In genomic region chr6:42282865-42283528, GRCm38 (mm10) we compare ENCODE assay signal across 17 mouse cellular contexts. TPM values are rescaled to one million over a fixed set of nuclear protein-coding genes. Genes with fewer than 3 reads are reported as not detected.
DNase-seq lines count a peak whose midpoint lies in the region; ATAC-seq lines count a peak whose summit lies in the region.
"Had no signal": no experiment of that assay in that cellular context is flagged by ENCODE, and none has a peak within 500 bp of the region (broad histone marks: within the 10 kb centered on the region; RNA-seq: fewer than 3 reads in every experiment).

No protein-coding gene starts in this region.

- 47% methylated on average over 5 of the region's 5 CpGs for WGBS in heart, embryonic 10.5 days
- WGBS in midbrain, embryonic 13.5 days: 84% methylated on average over 5 of the region's 5 CpGs
- 80% methylated on average over 5 of the region's 5 CpGs for WGBS in midbrain, embryonic 16.5 days
- WGBS in heart, embryonic 16.5 days: 53% methylated on average over 5 of the region's 5 CpGs

- H3K4me3 ChIP-seq in heart, embryonic 10.5 days: no peak overlapping the region
- no peak overlapping the region for H3K4me3 ChIP-seq in midbrain, embryonic 13.5 days (replicated peaks)
- H3K4me3 ChIP-seq in midbrain, embryonic 16.5 days (ENCODE audit: low read depth, low read length): no peak overlapping the region
- H3K4me3 ChIP-seq in heart, embryonic 16.5 days (ENCODE audit: low read length): no peak overlapping the region
- H3K4me3 ChIP-seq: embryonic facial prominence, embryonic 15.5 days; hindbrain, embryonic 12.5 days; layer of hippocampus, adult 2 months had no signal

- intact Hi-C loops in heart, postnatal 25 days (cut with DNase I): no loop called here

- H3K9ac ChIP-seq in midbrain, embryonic 13.5 days (replicated peaks): no peak overlapping the region
- H3K9ac ChIP-seq in midbrain, embryonic 16.5 days (ENCODE audit: low read depth, low read length): no peak overlapping the region
- no peak overlapping the region for H3K9ac ChIP-seq in heart, embryonic 16.5 days (ENCODE audit: low read length)
- H3K9ac ChIP-seq: embryonic facial prominence, embryonic 15.5 days; hindbrain, embryonic 12.5 days had no signal

- no peaks in the 10 kb centered on the region for H3K27me3 ChIP-seq in heart, embryonic 10.5 days (ENCODE audit: insufficient read depth, poor library complexity, severe bottlenecking)
- no peaks in the 10 kb centered on the region for H3K27me3 ChIP-seq in midbrain, embryonic 13.5 days
- no peaks in the 10 kb centered on the region for H3K27me3 ChIP-seq in midbrain, embryonic 16.5 days (ENCODE audit: control insufficient read depth, insufficient read depth, low read depth, low read length)
- no peaks in the 10 kb centered on the region for H3K27me3 ChIP-seq in heart, embryonic 16.5 days (ENCODE audit: control insufficient read depth, insufficient read depth, low read length)
- H3K27me3 ChIP-seq: embryonic facial prominence, embryonic 15.5 days; hindbrain, embryonic 12.5 days had no signal

- ATAC-seq in midbrain, embryonic 13.5 days: 0 out of 2 replicates have a peak, but pooled peaks have one; percentile 21
- ATAC-seq in midbrain, embryonic 16.5 days: no peak; the same call in 1 of the 2 replicates
- ATAC-seq in heart, embryonic 16.5 days (replicated peaks; ENCODE audit: extremely low read depth, insufficient read depth, low FRiP score): no peak; the same call in 1 of the 2 replicates
- ATAC-seq in megakaryocyte-erythroid progenitor cell, adult 5-6 weeks (replicated peaks; ENCODE audit: low FRiP score, low TSS enrichment, poor library complexity, severe bottlenecking): no peak
- ATAC-seq: activated CD4-positive, CD25-positive, alpha-beta regulatory T cell, adult 4 months had no signal

- H3K4me2 ChIP-seq in midbrain, embryonic 13.5 days (replicated peaks): no peak overlapping the region
- H3K4me2 ChIP-seq in midbrain, embryonic 16.5 days (ENCODE audit: low read length): no peak overlapping the region
- H3K4me2 ChIP-seq in heart, embryonic 16.5 days (ENCODE audit: low read depth, low read length): no peak overlapping the region
- H3K4me2 ChIP-seq: embryonic facial prominence, embryonic 15.5 days; hindbrain, embryonic 12.5 days had no signal

- peaks cover 62% of the 10 kb centered on the region for H3K36me3 ChIP-seq in heart, embryonic 10.5 days
- H3K36me3 ChIP-seq in midbrain, embryonic 13.5 days: peaks cover 71% of the 10 kb centered on the region
- peaks cover 50% of the 10 kb centered on the region for H3K36me3 ChIP-seq in midbrain, embryonic 16.5 days (ENCODE audit: control insufficient read depth, insufficient read depth, low read length)
- peaks cover 37% of the 10 kb centered on the region for H3K36me3 ChIP-seq in heart, embryonic 16.5 days (ENCODE audit: control insufficient read depth, insufficient read depth)

- no peaks in the 10 kb centered on the region for H3K9me3 ChIP-seq in heart, embryonic 10.5 days
- no peaks in the 10 kb centered on the region for H3K9me3 ChIP-seq in midbrain, embryonic 13.5 days
- no peaks in the 10 kb centered on the region for H3K9me3 ChIP-seq in midbrain, embryonic 16.5 days (replicated peaks; ENCODE audit: control insufficient read depth, low read length, poor library complexity, severe bottlenecking)
- H3K9me3 ChIP-seq in heart, embryonic 16.5 days (replicated peaks; ENCODE audit: control insufficient read depth, low read length): no peaks in the 10 kb centered on the region
- H3K9me3 ChIP-seq: embryonic facial prominence, embryonic 15.5 days; hindbrain, embryonic 12.5 days had no signal

- peaks cover 19% of the 10 kb centered on the region for H3K4me1 ChIP-seq in heart, embryonic 10.5 days
- H3K4me1 ChIP-seq in midbrain, embryonic 13.5 days (replicated peaks): no peaks in the 10 kb centered on the region
- H3K4me1 ChIP-seq in midbrain, embryonic 16.5 days (ENCODE audit: control insufficient read depth, insufficient read depth, low read length): no peaks in the 10 kb centered on the region
- H3K4me1 ChIP-seq in heart, embryonic 16.5 days (ENCODE audit: control insufficient read depth, insufficient read depth, low read length): peaks cover 11% of the 10 kb centered on the region
- H3K4me1 ChIP-seq: embryonic facial prominence, embryonic 15.5 days; hindbrain, embryonic 12.5 days had no signal

- H3K27ac ChIP-seq in heart, embryonic 10.5 days: peak overlapping the region; percentile 3; the same call in 1 of the 2 replicates
- no peak overlapping the region for H3K27ac ChIP-seq in midbrain, embryonic 13.5 days
- no peak overlapping the region for H3K27ac ChIP-seq in midbrain, embryonic 16.5 days (ENCODE audit: low read length)
- H3K27ac ChIP-seq in heart, embryonic 16.5 days (ENCODE audit: low read length): peak overlapping the region; percentile 45
- H3K27ac ChIP-seq: embryonic facial prominence, embryonic 15.5 days; hindbrain, embryonic 12.5 days; layer of hippocampus, adult 2 months had no signal

- DNase-seq in heart, embryonic 10.5 days (ENCODE audit: low spot score): no peak
- no peak for DNase-seq in heart, postnatal 25 days (ENCODE audit: low spot score)
- no peak for DNase-seq in MN1 (ENCODE audit: low spot score)
- DNase-seq: cerebellum, adult 11 months; kidney, adult 2 months; right cerebral cortex, postnatal 14 days; thymus, adult 18-20 months had no signal

RNA-seq across cellular contexts. Expression of gene Clcn1, which starts 3.5 kb away (rescaled TPM):
- polyA plus RNA-seq in heart, embryonic 10.5 days (2016; fragmentation: Nextera tagmentation; extraction: Ambion mirVana): 0.59 and 0.67 TPM in 2 replicates
- 1 to 10 TPM; 4.3 to 4.9 TPM for total RNA-seq in heart, postnatal 25 days (2021)
- 1.9 TPM in 2 replicates for polyA plus RNA-seq in midbrain, embryonic 13.5 days (2015; fragmentation: Nextera tagmentation; extraction: Ambion mirVana)
- 1.3 and 1.5 TPM in 2 replicates for polyA plus RNA-seq in midbrain, embryonic 16.5 days (2015; fragmentation: Nextera tagmentation; extraction: Ambion mirVana)
- 0.34 and 0.45 TPM in 2 replicates for polyA plus RNA-seq in heart, embryonic 16.5 days (2015; fragmentation: Nextera tagmentation; extraction: Ambion mirVana)
- total RNA-seq in megakaryocyte-erythroid progenitor cell, adult 5-6 weeks (2014; fragmentation: Nextera tagmentation): not detected in 2 replicates
- not detected in 2 replicates for total RNA-seq in megakaryocyte-erythroid progenitor cell, adult 5-6 weeks (2017)
- total RNA-seq: common myeloid progenitor, adult 5-6 weeks had no signal
- polyA plus RNA-seq: activated CD4-positive, CD25-positive, alpha-beta regulatory T cell, adult 4 months had no signal

RNA-seq across cellular contexts. Expression of gene Casp2, which starts 18.2 kb away (rescaled TPM):
- 40.8 and 45.2 TPM in 2 replicates for polyA plus RNA-seq in heart, embryonic 10.5 days (2016; fragmentation: Nextera tagmentation; extraction: Ambion mirVana)
- total RNA-seq in heart, postnatal 25 days (2021): 10 to 100 TPM; 10.5 to 11.7 TPM
- 57.3 and 57.6 TPM in 2 replicates for polyA plus RNA-seq in midbrain, embryonic 13.5 days (2015; fragmentation: Nextera tagmentation; extraction: Ambion mirVana)
- 36.3 and 40.5 TPM in 2 replicates for polyA plus RNA-seq in midbrain, embryonic 16.5 days (2015; fragmentation: Nextera tagmentation; extraction: Ambion mirVana)
- 34.3 and 38.7 TPM in 2 replicates for polyA plus RNA-seq in heart, embryonic 16.5 days (2015; fragmentation: Nextera tagmentation; extraction: Ambion mirVana)
- 68.3 and 86.6 TPM in 2 replicates for total RNA-seq in megakaryocyte-erythroid progenitor cell, adult 5-6 weeks (2014; fragmentation: Nextera tagmentation)
- 51.2 and 76.1 TPM in 2 replicates for total RNA-seq in megakaryocyte-erythroid progenitor cell, adult 5-6 weeks (2017)

RNA-seq across cellular contexts. Expression of gene Tmem139, which starts 21.2 kb away (rescaled TPM):
- 0.21 and 0.41 TPM in 2 replicates for polyA plus RNA-seq in heart, embryonic 10.5 days (2016; fragmentation: Nextera tagmentation; extraction: Ambion mirVana)
- total RNA-seq in heart, postnatal 25 days (2021): under 1 TPM in 1 of 2 experiments, not detected in 1; 0.29 TPM
- 0.18 TPM in 1 of 2 replicates, not detected in the other for polyA plus RNA-seq in midbrain, embryonic 13.5 days (2015; fragmentation: Nextera tagmentation; extraction: Ambion mirVana)
- polyA plus RNA-seq in midbrain, embryonic 16.5 days (2015; fragmentation: Nextera tagmentation; extraction: Ambion mirVana): not detected in 2 replicates
- polyA plus RNA-seq in heart, embryonic 16.5 days (2015; fragmentation: Nextera tagmentation; extraction: Ambion mirVana): 0.20 and 0.34 TPM in 2 replicates
- not detected in 2 replicates for total RNA-seq in megakaryocyte-erythroid progenitor cell, adult 5-6 weeks (2014; fragmentation: Nextera tagmentation)
- total RNA-seq in megakaryocyte-erythroid progenitor cell, adult 5-6 weeks (2017): not detected in 2 replicates
- total RNA-seq: common myeloid progenitor, adult 5-6 weeks; layer of hippocampus, adult 2 months; left cerebral cortex, adult 8-10 months had no signal
- polyA plus RNA-seq: activated CD4-positive, CD25-positive, alpha-beta regulatory T cell, adult 4 months had no signal

RNA-seq across cellular contexts. Expression of gene Gstk1, which starts 37.3 kb away (rescaled TPM):
- 9.7 and 13.8 TPM in 2 replicates for polyA plus RNA-seq in heart, embryonic 10.5 days (2016; fragmentation: Nextera tagmentation; extraction: Ambion mirVana)
- 100 to 1,000 TPM; 119 to 129 TPM for total RNA-seq in heart, postnatal 25 days (2021)
- polyA plus RNA-seq in midbrain, embryonic 13.5 days (2015; fragmentation: Nextera tagmentation; extraction: Ambion mirVana): 9.1 and 10.8 TPM in 2 replicates
- 8.5 and 9.9 TPM in 2 replicates for polyA plus RNA-seq in midbrain, embryonic 16.5 days (2015; fragmentation: Nextera tagmentation; extraction: Ambion mirVana)
- 18.4 and 20.0 TPM in 2 replicates for polyA plus RNA-seq in heart, embryonic 16.5 days (2015; fragmentation: Nextera tagmentation; extraction: Ambion mirVana)
- 6.0 and 7.8 TPM in 2 replicates for total RNA-seq in megakaryocyte-erythroid progenitor cell, adult 5-6 weeks (2014; fragmentation: Nextera tagmentation)
- total RNA-seq in megakaryocyte-erythroid progenitor cell, adult 5-6 weeks (2017): 1.6 and 5.3 TPM in 2 replicates

RNA-seq across cellular contexts. Expression of gene Fam131b, which starts 41.4 kb away (rescaled TPM):
- polyA plus RNA-seq in heart, embryonic 10.5 days (2016; fragmentation: Nextera tagmentation; extraction: Ambion mirVana): 0.21 and 0.30 TPM in 2 replicates
- total RNA-seq in heart, postnatal 25 days (2021): 1 to 10 TPM in 1 of 2 experiments, under 1 TPM in 1; 0.59 to 1.1 TPM
- polyA plus RNA-seq in midbrain, embryonic 13.5 days (2015; fragmentation: Nextera tagmentation; extraction: Ambion mirVana): 5.4 and 5.7 TPM in 2 replicates
- 7.8 and 8.4 TPM in 2 replicates for polyA plus RNA-seq in midbrain, embryonic 16.5 days (2015; fragmentation: Nextera tagmentation; extraction: Ambion mirVana)
- 0.17 and 0.21 TPM in 2 replicates for polyA plus RNA-seq in heart, embryonic 16.5 days (2015; fragmentation: Nextera tagmentation; extraction: Ambion mirVana)
- total RNA-seq in megakaryocyte-erythroid progenitor cell, adult 5-6 weeks (2014; fragmentation: Nextera tagmentation): not detected in 2 replicates
- total RNA-seq in megakaryocyte-erythroid progenitor cell, adult 5-6 weeks (2017): not detected in 2 replicates
- total RNA-seq: common myeloid progenitor, adult 5-6 weeks had no signal
- polyA plus RNA-seq: activated CD4-positive, CD25-positive, alpha-beta regulatory T cell, adult 4 months had no signal

Comparison
In these comparisons a context has a peak if more than half of its experiments do, and no peak if none do; other contexts are left out.
1. H3K27ac ChIP-seq: peak in heart, embryonic 10.5 days (single experiment) and heart, embryonic 16.5 days (single experiment); none in midbrain, embryonic 13.5 days (single experiment) and midbrain, embryonic 16.5 days (single experiment).